Mouse (Mus musculus) CH12.LX (cell line): Measurements from ENCODE around the gene Etv6. TPM values are rescaled to one million over a fixed set of nuclear protein-coding genes. Genes with fewer than 3 reads are reported as not detected.

Experiments
- DNase-seq: peaks from one replicate; pipeline ENCODE4 v3.0.0-alpha.2; 2013; ENCODE audit errors: extremely low read depth
- H3K27ac ChIP-seq: 2 replicates; pipeline ENCODE4 v1.5.1; 2012; ENCODE audit warnings: low read depth, mild to moderate bottlenecking, control low read depth, moderate library complexity; ENCODE audit not compliant: insufficient read depth
- H3K27me3 ChIP-seq: replicated peaks from 2 replicates; pipeline ENCODE3; 2012; ENCODE audit warnings: inconsistent platforms
- H3K36me3 ChIP-seq, 2 experiments: replicated peaks in 1 of 2; 2 replicates each; pipeline versions ENCODE3 to v1.6.1; 2012; ENCODE audit warnings: inconsistent platforms in 1 of 2, low read length in 1 of 2, mild to moderate bottlenecking in 1 of 2, mixed read lengths in 1 of 2, moderate library complexity in 1 of 2; ENCODE audit not compliant: control insufficient read depth in 1 of 2, insufficient read depth in 1 of 2
- H3K4me1 ChIP-seq, 2 experiments: 2 replicates each; pipeline ENCODE4 v1.6.1; 2012; ENCODE audit warnings: inconsistent platforms in 1 of 2, moderate library complexity in 1 of 2; ENCODE audit not compliant: insufficient read depth in 2 of 2, control insufficient read depth in 1 of 2
- H3K4me2 ChIP-seq: 2 replicates; pipeline ENCODE4 v1.6.1; 2012; ENCODE audit warnings: low read depth, mild to moderate bottlenecking, control low read depth; ENCODE audit not compliant: poor library complexity, insufficient read depth, severe bottlenecking
- H3K4me3 ChIP-seq, 3 experiments: fragments of 150-350 bp in 1 of 3; sonication (generic) in 1 of 3; replicated peaks in 1 of 3; 2 replicates each; pipeline versions ENCODE3 to v1.5.1; 2011 to 2012; ENCODE audit warnings: low read depth in 2 of 3, low read length in 2 of 3, mild to moderate bottlenecking in 2 of 3, moderate library complexity in 2 of 3, control low read depth in 1 of 3, improper control_type of control experiment in 1 of 3, inconsistent platforms in 1 of 3, mixed read lengths in 1 of 3; ENCODE audit not compliant: poor library complexity in 1 of 3
- H3K79me2 ChIP-seq: replicated peaks from 2 replicates; pipeline ENCODE4 v1.6.1; 2012; ENCODE audit warnings: mild to moderate bottlenecking, moderate library complexity; ENCODE audit not compliant: control insufficient read depth, poor library complexity, insufficient read depth, severe bottlenecking; ENCODE audit errors: extremely low read depth
- H3K9ac ChIP-seq: 2 replicates; pipeline ENCODE4 v1.6.1; 2012; ENCODE audit warnings: low read depth, mild to moderate bottlenecking, control low read depth, moderate library complexity; ENCODE audit not compliant: insufficient read depth
- H3K9me3 ChIP-seq: replicated peaks from 2 replicates; pipeline ENCODE3; 2012; ENCODE audit warnings: low read length, inconsistent platforms, mixed read lengths
- BHLHE40 ChIP-seq: IDR thresholded peaks from 2 replicates; pipeline ENCODE4 v1.6.1; 2011; ENCODE audit warnings: mild to moderate bottlenecking, low read depth, low read length, improper control_type of control experiment
- CHD1 ChIP-seq: IDR thresholded peaks from 2 replicates; pipeline ENCODE4 v1.6.1; 2012; ENCODE audit warnings: low read depth, low read length, improper control_type of control experiment, inconsistent platforms
- CHD2 ChIP-seq: IDR thresholded peaks from 2 replicates; pipeline ENCODE4 v1.6.1; 2011; ENCODE audit warnings: low read length, improper control_type of control experiment
- E2F4 ChIP-seq: IDR thresholded peaks from 2 replicates; pipeline ENCODE4 v1.6.1; 2011; ENCODE audit warnings: low read depth, low read length, improper control_type of control experiment; ENCODE audit not compliant: insufficient replicate concordance
- GABPA ChIP-seq: IDR thresholded peaks from 2 replicates; pipeline ENCODE4 v1.6.1; 2012; ENCODE audit warnings: low read depth, low read length, improper control_type of control experiment, inconsistent platforms; ENCODE audit not compliant: insufficient replicate concordance
- IRF4 ChIP-seq: IDR thresholded peaks from 2 replicates; pipeline ENCODE4 v1.6.1; 2014; ENCODE audit warnings: low read depth, mild to moderate bottlenecking, inconsistent platforms, low read length, improper control_type of control experiment
- JUND ChIP-seq: conservative IDR thresholded peaks from 2 replicates; pipeline ENCODE4 v1.6.1; 2011; ENCODE audit warnings: low read depth, low read length, improper control_type of control experiment
- KAT2A ChIP-seq: IDR thresholded peaks from 2 replicates; pipeline ENCODE4 v1.6.1; 2012; ENCODE audit warnings: low read length, improper control_type of control experiment, inconsistent platforms; ENCODE audit not compliant: insufficient replicate concordance
- MAFK ChIP-seq: IDR thresholded peaks from 2 replicates; pipeline ENCODE4 v1.6.1; 2011; ENCODE audit warnings: low read length, improper control_type of control experiment; ENCODE audit not compliant: insufficient replicate concordance
- MAX ChIP-seq: IDR thresholded peaks from 2 replicates; pipeline ENCODE4 v1.6.1; 2011; ENCODE audit warnings: low read length, improper control_type of control experiment
- MAZ ChIP-seq: IDR thresholded peaks from 2 replicates; pipeline ENCODE4 v1.6.1; 2012; ENCODE audit warnings: low read depth, mild to moderate bottlenecking, inconsistent platforms, low read length, improper control_type of control experiment, moderate library complexity
- MEF2A ChIP-seq: IDR thresholded peaks from 2 replicates; pipeline ENCODE4 v1.6.1; 2014; ENCODE audit warnings: low read depth, mild to moderate bottlenecking, inconsistent platforms, low read length, improper control_type of control experiment, borderline replicate concordance
- MXI1 ChIP-seq: IDR thresholded peaks from 2 replicates; pipeline ENCODE4 v1.6.1; 2011; ENCODE audit warnings: mild to moderate bottlenecking, low read depth, low read length, improper control_type of control experiment
- MYC ChIP-seq: IDR thresholded peaks from 2 replicates; pipeline ENCODE4 v1.6.1; 2011; ENCODE audit warnings: low read depth, mild to moderate bottlenecking, improper control_type of control experiment, low read length
- NELFE ChIP-seq: IDR thresholded peaks from 2 replicates; pipeline ENCODE4 v1.6.1; 2011; ENCODE audit warnings: low read depth, low read length, improper control_type of control experiment
- NRF1 ChIP-seq: IDR thresholded peaks from 2 replicates; pipeline ENCODE4 v1.6.1; 2014; ENCODE audit warnings: low read depth, mild to moderate bottlenecking, inconsistent platforms, low read length, improper control_type of control experiment, moderate library complexity
- POLR2A ChIP-seq: IDR thresholded peaks from 2 replicates; pipeline ENCODE4 v1.6.1; 2011; ENCODE audit warnings: low read depth, mild to moderate bottlenecking, improper control_type of control experiment, low read length
- POLR2AphosphoS2 ChIP-seq: IDR thresholded peaks from 2 replicates; pipeline ENCODE4 v1.6.1; 2011; ENCODE audit warnings: low read depth, low read length, improper control_type of control experiment
- RAD21 ChIP-seq: IDR thresholded peaks from 2 replicates; pipeline ENCODE4 v1.6.1; 2011; ENCODE audit warnings: low read depth, mild to moderate bottlenecking, low read length, improper control_type of control experiment, moderate library complexity
- RCOR1 ChIP-seq: conservative IDR thresholded peaks from 2 replicates; pipeline ENCODE4 v1.6.1; 2012; ENCODE audit warnings: low read depth, mild to moderate bottlenecking, inconsistent platforms, low read length, improper control_type of control experiment
- SIN3A ChIP-seq: IDR thresholded peaks from 2 replicates; pipeline ENCODE4 v1.6.1; 2012; ENCODE audit warnings: low read length, improper control_type of control experiment, inconsistent platforms
- TCF12 ChIP-seq: IDR thresholded peaks from 2 replicates; pipeline ENCODE4 v1.6.1; 2014; ENCODE audit warnings: low read depth, mild to moderate bottlenecking, inconsistent platforms, low read length, improper control_type of control experiment
- USF1 ChIP-seq: IDR thresholded peaks from 2 replicates; pipeline ENCODE4 v1.6.1; 2014; ENCODE audit warnings: low read depth, mild to moderate bottlenecking, inconsistent platforms, low read length, improper control_type of control experiment
- USF2 ChIP-seq: conservative IDR thresholded peaks from 2 replicates; pipeline ENCODE4 v1.6.1; 2011; ENCODE audit warnings: low read depth, low read length, improper control_type of control experiment
- ZC3H11A ChIP-seq: IDR thresholded peaks from 2 replicates; pipeline ENCODE4 v1.6.1; 2012; ENCODE audit warnings: low read depth, mild to moderate bottlenecking, inconsistent platforms, low read length, improper control_type of control experiment
- ZKSCAN1 ChIP-seq: IDR thresholded peaks from 2 replicates; pipeline ENCODE4 v1.6.1; 2012; ENCODE audit warnings: low read depth, inconsistent platforms, low read length, improper control_type of control experiment, borderline replicate concordance
- ZMIZ1 ChIP-seq: IDR thresholded peaks from 2 replicates; pipeline ENCODE4 v1.6.1; 2012; ENCODE audit warnings: low read depth, mild to moderate bottlenecking, inconsistent platforms, low read length, improper control_type of control experiment
- ZNF384 ChIP-seq: IDR thresholded peaks from 2 replicates; pipeline ENCODE4 v1.6.1; 2012; ENCODE audit warnings: low read depth, low read length, improper control_type of control experiment, inconsistent platforms
- dilution Hi-C: fragments of 300-500 bp; cut with MboI; formaldehyde crosslinking; loops from 2 replicates; pipeline ENCODE4 v1.14.3; 2020; ENCODE audit warnings: low sequenced_read_pairs; ENCODE audit not compliant: extremely low pct_unique_long_range_greater_than_20kb, extremely low pct_ligation_motif_present
- in situ Hi-C: fragments of 300-500 bp; cut with MboI; formaldehyde crosslinking; loops from 3 replicates; pipeline ENCODE4 v1.14.3; 2019; ENCODE audit warnings: low sequenced_read_pairs, low pct_ligation_motif_present, low pct_unique_long_range_greater_than_20kb, mixed read lengths
- polyA plus RNA-seq: library from polyadenylated mRNA; unstranded; fragments of >175 nt; gene quantifications from 2 replicates; pipeline ENCODE4 v1.2.1, GENCODE M21; 2012; ENCODE audit warnings: low read depth; ENCODE audit not compliant: insufficient read length
- total RNA-seq, 2 experiments: library from RNA; depleted of rRNA; stranded (reverse); fragments of 300-350 nt in 1 of 2; fragments of >200 nt in 1 of 2; gene quantifications; 2 replicates each; pipeline ENCODE4 v1.2.3; 2012 to 2014

Etv6 gene
- total and polyA plus RNA-seq, 3 experiments: 7.6 to 29.5 (median 10.1) TPM

GRCm38 (mm10) chr6:134043545-134043944 lies 8.0 kb downstream of the Etv6 start:
- peaks cover 16 to 97% of the 10 kb centered on the region in 2 experiments for H3K4me1 ChIP-seq
- H3K79me2 ChIP-seq: peaks cover 50% of the 10 kb centered on the region
- H3K4me3 ChIP-seq: no peak overlapping the region
- no peak for DNase-seq
- in situ Hi-C loops (loop anchor here (25.0 kb wide), 1 partner anchor 169 kb away; no protein-coding TSS in a partner anchor), dilution Hi-C loops (no loop called here)
- no peak overlapping the region for H3K4me2 ChIP-seq
- peaks cover 0 to 61% of the 10 kb centered on the region in 2 experiments for H3K36me3 ChIP-seq
- H3K27me3 ChIP-seq: no peaks in the 10 kb centered on the region
- no peak overlapping the region for H3K9ac ChIP-seq
- H3K27ac ChIP-seq: no peak overlapping the region
- peaks cover 11% of the 10 kb centered on the region for H3K9me3 ChIP-seq
- TF ChIP-seq RAD21 (no peak), NRF1 (no peak), JUND (no peak), POLR2A (no peak), RCOR1 (no peak), IRF4 (no peak), USF1 (no peak), CHD2 (no peak), MYC (no peak), ZMIZ1 (no peak), E2F4 (no peak), GABPA (no peak), MAFK (no peak), TCF12 (no peak), ZKSCAN1 (no peak), ZC3H11A (no peak), MEF2A (no peak), MXI1 (no peak)

DNA sequence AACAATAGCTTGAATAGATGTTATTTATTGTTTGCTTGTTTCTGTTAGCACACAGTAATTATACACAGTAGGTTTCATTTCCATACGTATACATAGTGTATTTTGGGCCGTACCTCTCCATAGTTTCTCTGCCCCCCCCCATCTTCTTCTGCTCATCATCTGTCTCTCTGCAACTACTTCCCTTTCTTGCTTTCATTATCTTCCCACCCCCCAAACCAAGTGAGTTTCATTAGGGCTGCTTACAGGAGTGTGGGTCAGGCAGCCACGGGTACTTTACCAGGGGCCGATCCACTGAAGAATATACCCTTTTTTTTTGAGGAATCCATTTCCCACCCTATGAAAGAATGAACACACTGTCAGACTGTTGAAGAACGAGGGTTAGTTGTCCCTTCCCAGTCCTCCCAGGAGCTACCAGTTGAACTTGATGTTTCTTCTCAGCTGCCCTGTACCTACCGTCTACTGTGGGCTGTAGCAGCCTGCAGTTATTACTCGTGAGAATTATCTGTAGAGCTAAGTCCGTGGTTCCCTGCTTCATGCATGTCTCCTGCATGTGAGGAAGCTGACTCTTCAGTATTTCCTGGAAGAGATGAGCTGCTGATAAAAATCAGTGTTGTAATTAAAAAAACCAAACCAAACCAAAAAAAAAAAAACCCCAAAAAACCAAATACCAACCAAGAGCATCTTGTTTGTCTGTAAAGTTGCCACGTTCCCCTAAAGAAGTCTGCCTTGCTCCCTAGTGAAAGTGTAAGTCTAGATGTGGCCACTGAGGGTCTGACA lies 9.8 kb downstream of the Etv6 start:
- peaks cover 11% of the 10 kb centered on the region for H3K9me3 ChIP-seq
- H3K27ac ChIP-seq: no peak overlapping the region
- no peak overlapping the region for H3K4me2 ChIP-seq
- in situ Hi-C loops (loop anchor here (25.0 kb wide), 1 partner anchor 167 kb away; no protein-coding TSS in a partner anchor), dilution Hi-C loops (no loop called here)
- H3K4me1 ChIP-seq: peaks cover 16 to 97% of the 10 kb centered on the region in 2 experiments
- no peak overlapping the region for H3K9ac ChIP-seq
- H3K36me3 ChIP-seq: peaks cover 0 to 60% of the 10 kb centered on the region in 2 experiments
- no peaks in the 10 kb centered on the region for H3K27me3 ChIP-seq
- no peak overlapping the region for H3K4me3 ChIP-seq
- TF ChIP-seq GABPA: no peak
- no peak for TF ChIP-seq SIN3A
- TF ChIP-seq IRF4: no peak
- no peak for TF ChIP-seq MAZ
- no peak for TF ChIP-seq BHLHE40
- no peak for TF ChIP-seq MEF2A
- TF ChIP-seq NELFE: no peak
- TF ChIP-seq MAX: no peak
- TF ChIP-seq JUND: no peak
- no peak for TF ChIP-seq CHD1
- no peak for TF ChIP-seq POLR2AphosphoS2
- TF ChIP-seq ZKSCAN1: no peak
- TF ChIP-seq RAD21: no peak
- no peak for TF ChIP-seq KAT2A
- TF ChIP-seq ZNF384: no peak
- TF ChIP-seq USF2: no peak
- no peak for DNase-seq
- H3K79me2 ChIP-seq: peaks cover 56% of the 10 kb centered on the region
